Mouse (Mus musculus) erythroblast, embryonic 14.5 days (primary cell): ENCODE measurements around the gene Ackr4.

Source experiments
- GATA1 ChIP-seq: IDR thresholded peaks from 2 replicates; pipeline ENCODE4 v1.6.1; 2012; ENCODE audit warnings: low read length, inconsistent platforms, mixed read lengths
- TAL1 ChIP-seq: IDR thresholded peaks from 3 replicates; pipeline ENCODE4 v1.6.1; 2012; ENCODE audit warnings: low read length, inconsistent platforms, mixed read lengths

- TF ChIP-seq GATA1 = no peak
- no peak for TF ChIP-seq TAL1
These were observed 3.6 kb downstream of the Ackr4 start for GRCm38 (mm10) chr9:104123101-104123500.
